In genomic region chr7:113774039-113774438, GRCm38 (mm10) we compare ENCODE assay signal across 8 mouse cellular contexts. TPM values are rescaled to one million over a fixed set of nuclear protein-coding genes. Genes with fewer than 3 reads are reported as not detected.
A peak's percentile ranks its signal among the peaks of the same experiment; 100 is the strongest.
DNase-seq lines count a peak whose midpoint lies in the region; ATAC-seq and TF ChIP-seq lines count a peak whose summit lies in the region.

No protein-coding gene starts in this region.

- no peak overlapping the region for H3K4me3 ChIP-seq in forebrain, embryonic 15.5 days
- no peak overlapping the region for H3K4me3 ChIP-seq in hindbrain, postnatal 0 days (ENCODE audit: low read length)
- no peak overlapping the region for H3K4me3 ChIP-seq in stomach, embryonic 14.5 days (ENCODE audit: low read depth, low read length)

- H3K9me3 ChIP-seq in forebrain, embryonic 15.5 days: peaks cover 3% of the 10 kb centered on the region; the same call in 1 of the 2 replicates
- H3K9me3 ChIP-seq in hindbrain, postnatal 0 days (ENCODE audit: low read length): no peaks in the 10 kb centered on the region
- H3K9me3 ChIP-seq in stomach, embryonic 14.5 days (ENCODE audit: control insufficient read depth, low read depth, low read length): no peaks in the 10 kb centered on the region

- no peak overlapping the region for H3K27ac ChIP-seq in forebrain, embryonic 15.5 days (replicated peaks)
- H3K27ac ChIP-seq in hindbrain, postnatal 0 days: no peak overlapping the region
- no peak overlapping the region for H3K27ac ChIP-seq in stomach, embryonic 14.5 days (ENCODE audit: low read length)

- WGBS in forebrain, embryonic 15.5 days: 14% methylated on average over 7 of the region's 7 CpGs
- 14% methylated on average over 7 of the region's 7 CpGs for WGBS in hindbrain, postnatal 0 days
- WGBS in stomach, embryonic 14.5 days: 12% methylated on average over 7 of the region's 7 CpGs

- no peak overlapping the region for H3K9ac ChIP-seq in forebrain, embryonic 15.5 days (replicated peaks)
- H3K9ac ChIP-seq in hindbrain, postnatal 0 days (replicated peaks; ENCODE audit: low read length): no peak overlapping the region
- no peak overlapping the region for H3K9ac ChIP-seq in stomach, embryonic 14.5 days (replicated peaks; ENCODE audit: low read depth, low read length)

- peaks cover 18% of the 10 kb centered on the region for H3K4me1 ChIP-seq in forebrain, embryonic 15.5 days
- H3K4me1 ChIP-seq in hindbrain, postnatal 0 days (ENCODE audit: insufficient read depth, low read length): no peaks in the 10 kb centered on the region
- H3K4me1 ChIP-seq in stomach, embryonic 14.5 days (ENCODE audit: control insufficient read depth, insufficient read depth, low read length): no peaks in the 10 kb centered on the region

- TF ChIP-seq CTCF in hindbrain, postnatal 0 days (IDR thresholded peaks at IDR 0.05; ENCODE audit: low read depth): peak; percentile 78

- H3K4me2 ChIP-seq in forebrain, embryonic 15.5 days (replicated peaks): no peak overlapping the region
- no peak overlapping the region for H3K4me2 ChIP-seq in hindbrain, postnatal 0 days (ENCODE audit: low read depth, low read length)
- no peak overlapping the region for H3K4me2 ChIP-seq in stomach, embryonic 14.5 days (replicated peaks; ENCODE audit: low read depth, low read length)

- H3K27me3 ChIP-seq in forebrain, embryonic 15.5 days: no peaks in the 10 kb centered on the region; the same call in none of the 2 replicates
- no peaks in the 10 kb centered on the region for H3K27me3 ChIP-seq in hindbrain, postnatal 0 days (ENCODE audit: insufficient read depth, low read length)
- H3K27me3 ChIP-seq in stomach, embryonic 14.5 days (ENCODE audit: control insufficient read depth, insufficient read depth, low read length): no peaks in the 10 kb centered on the region

- no peaks in the 10 kb centered on the region for H3K36me3 ChIP-seq in forebrain, embryonic 15.5 days
- no peaks in the 10 kb centered on the region for H3K36me3 ChIP-seq in hindbrain, postnatal 0 days (ENCODE audit: insufficient read depth, low read length)
- H3K36me3 ChIP-seq in stomach, embryonic 14.5 days (ENCODE audit: control insufficient read depth, insufficient read depth, low read length): no peaks in the 10 kb centered on the region

- peak; percentile 38 to 39 for DNase-seq in frontal cortex, postnatal 36 days (ENCODE audit: low spot score in 2 of 2)
- no peak for DNase-seq in frontal cortex, postnatal 25 days (ENCODE audit: low spot score in 2 of 2)
- peak; percentile 7 for DNase-seq in c-Kit-positive CD71-positive TER-119-positive erythroid progenitor cells, embryonic 14.5 days (ENCODE audit: low spot score)
- DNase-seq in hindbrain, postnatal 0 days (ENCODE audit: low spot score): peak; percentile 70
- DNase-seq in liver: peak; percentile 50

- peak; percentile 63; the same call in 1 of the 2 replicates for ATAC-seq in forebrain, embryonic 15.5 days (replicated peaks)
- peak; percentile 54; the same call in 1 of the 2 replicates for ATAC-seq in hindbrain, postnatal 0 days
- peak; percentile 36; the same call in 1 of the 2 replicates for ATAC-seq in monocyte, adult 5-6 weeks (replicated peaks; ENCODE audit: insufficient number of reproducible peaks, low FRiP score, low TSS enrichment, poor library complexity, severe bottlenecking)
- ATAC-seq in stomach, embryonic 14.5 days (ENCODE audit: insufficient number of reproducible peaks, insufficient read depth, low FRiP score, low read depth): 0 out of 2 replicates have a peak, but pooled peaks have one; percentile 18

RNA-seq across cellular contexts. Expression of gene Spon1, which starts 8.2 kb away (rescaled TPM):
- polyA plus RNA-seq in forebrain, embryonic 15.5 days (2015; fragmentation: Nextera tagmentation; extraction: Ambion mirVana): 10.7 and 16.3 TPM in 2 replicates
- total RNA-seq in hindbrain, postnatal 0 days (2014; rRNA removed): 42.6 and 43.8 TPM in 2 replicates
- polyA plus RNA-seq in hindbrain, postnatal 0 days (2015; fragmentation: Nextera tagmentation; extraction: Ambion mirVana): 50.3 TPM in 2 replicates
- total RNA-seq in monocyte, adult 5-6 weeks (2017): 0.10 to 0.11 TPM in 2 of 3 replicates, not detected in the other
- 19.8 and 21.0 TPM in 2 replicates for polyA plus RNA-seq in stomach, embryonic 14.5 days (2014; fragmentation: Nextera tagmentation; extraction: Ambion mirVana)

Comparison
In these comparisons a context has a peak if more than half of its experiments do, and no peak if none do; other contexts are left out.
1. DNase-seq: peak in frontal cortex, postnatal 36 days (2 of 2), c-Kit-positive CD71-positive TER-119-positive erythroid progenitor cells, embryonic 14.5 days (single experiment), hindbrain, postnatal 0 days (single experiment) and liver (single experiment); none in frontal cortex, postnatal 25 days (0 of 2).
2. Peak in every context shown above with its lines, with median percentiles within 50 percentile points of each other: ATAC-seq.